Mouse (Mus musculus) CH12.LX (cell line): ENCODE data around the gene Mrgpre. TPM values are rescaled to one million over a fixed set of nuclear protein-coding genes. Genes with fewer than 3 reads are reported as not detected.

Experiments used
- DNase-seq: peaks from one replicate; pipeline ENCODE4 v3.0.0-alpha.2; 2013; ENCODE audit errors: extremely low read depth
- H3K27ac ChIP-seq: 2 replicates; pipeline ENCODE4 v1.5.1; 2012; ENCODE audit warnings: low read depth, mild to moderate bottlenecking, control low read depth, moderate library complexity; ENCODE audit not compliant: insufficient read depth
- H3K27me3 ChIP-seq: replicated peaks from 2 replicates; pipeline ENCODE3; 2012; ENCODE audit warnings: inconsistent platforms
- H3K36me3 ChIP-seq, 2 experiments: replicated peaks in 1 of 2; 2 replicates each; pipeline versions ENCODE3 to v1.6.1; 2012; ENCODE audit warnings: inconsistent platforms in 1 of 2, low read length in 1 of 2, mild to moderate bottlenecking in 1 of 2, mixed read lengths in 1 of 2, moderate library complexity in 1 of 2; ENCODE audit not compliant: control insufficient read depth in 1 of 2, insufficient read depth in 1 of 2
- H3K4me1 ChIP-seq, 2 experiments: 2 replicates each; pipeline ENCODE4 v1.6.1; 2012; ENCODE audit warnings: inconsistent platforms in 1 of 2, moderate library complexity in 1 of 2; ENCODE audit not compliant: insufficient read depth in 2 of 2, control insufficient read depth in 1 of 2
- H3K4me2 ChIP-seq: 2 replicates; pipeline ENCODE4 v1.6.1; 2012; ENCODE audit warnings: low read depth, mild to moderate bottlenecking, control low read depth; ENCODE audit not compliant: poor library complexity, insufficient read depth, severe bottlenecking
- H3K4me3 ChIP-seq, 3 experiments: fragments of 150-350 bp in 1 of 3; sonication (generic) in 1 of 3; replicated peaks in 1 of 3; 2 replicates each; pipeline versions ENCODE3 to v1.5.1; 2011 to 2012; ENCODE audit warnings: low read depth in 2 of 3, low read length in 2 of 3, mild to moderate bottlenecking in 2 of 3, moderate library complexity in 2 of 3, control low read depth in 1 of 3, improper control_type of control experiment in 1 of 3, inconsistent platforms in 1 of 3, mixed read lengths in 1 of 3; ENCODE audit not compliant: poor library complexity in 1 of 3
- H3K79me2 ChIP-seq: replicated peaks from 2 replicates; pipeline ENCODE4 v1.6.1; 2012; ENCODE audit warnings: mild to moderate bottlenecking, moderate library complexity; ENCODE audit not compliant: control insufficient read depth, poor library complexity, insufficient read depth, severe bottlenecking; ENCODE audit errors: extremely low read depth
- H3K9ac ChIP-seq: 2 replicates; pipeline ENCODE4 v1.6.1; 2012; ENCODE audit warnings: low read depth, mild to moderate bottlenecking, control low read depth, moderate library complexity; ENCODE audit not compliant: insufficient read depth
- H3K9me3 ChIP-seq: replicated peaks from 2 replicates; pipeline ENCODE3; 2012; ENCODE audit warnings: low read length, inconsistent platforms, mixed read lengths
- BHLHE40 ChIP-seq: IDR thresholded peaks from 2 replicates; pipeline ENCODE4 v1.6.1; 2011; ENCODE audit warnings: mild to moderate bottlenecking, low read depth, low read length, improper control_type of control experiment
- CHD1 ChIP-seq: IDR thresholded peaks from 2 replicates; pipeline ENCODE4 v1.6.1; 2012; ENCODE audit warnings: low read depth, low read length, improper control_type of control experiment, inconsistent platforms
- CTCF ChIP-seq, 2 experiments: IDR thresholded peaks in 1 of 2; conservative IDR thresholded peaks in 1 of 2; 2 replicates each; pipeline ENCODE4 v1.5.1; 2011 to 2012; ENCODE audit warnings: low read depth in 2 of 2, low read length in 2 of 2, improper control_type of control experiment in 1 of 2, inconsistent platforms in 1 of 2, mild to moderate bottlenecking in 1 of 2, moderate library complexity in 1 of 2
- E2F4 ChIP-seq: IDR thresholded peaks from 2 replicates; pipeline ENCODE4 v1.6.1; 2011; ENCODE audit warnings: low read depth, low read length, improper control_type of control experiment; ENCODE audit not compliant: insufficient replicate concordance
- ELF1 ChIP-seq: IDR thresholded peaks from 2 replicates; pipeline ENCODE4 v1.6.1; 2014; ENCODE audit warnings: low read depth, mild to moderate bottlenecking, inconsistent platforms, low read length, improper control_type of control experiment
- GABPA ChIP-seq: IDR thresholded peaks from 2 replicates; pipeline ENCODE4 v1.6.1; 2012; ENCODE audit warnings: low read depth, low read length, improper control_type of control experiment, inconsistent platforms; ENCODE audit not compliant: insufficient replicate concordance
- IRF4 ChIP-seq: IDR thresholded peaks from 2 replicates; pipeline ENCODE4 v1.6.1; 2014; ENCODE audit warnings: low read depth, mild to moderate bottlenecking, inconsistent platforms, low read length, improper control_type of control experiment
- JUN ChIP-seq: IDR thresholded peaks from 2 replicates; pipeline ENCODE4 v1.6.1; 2011; ENCODE audit warnings: low read depth, mild to moderate bottlenecking, low read length, improper control_type of control experiment, moderate library complexity; ENCODE audit not compliant: insufficient read depth
- JUND ChIP-seq: conservative IDR thresholded peaks from 2 replicates; pipeline ENCODE4 v1.6.1; 2011; ENCODE audit warnings: low read depth, low read length, improper control_type of control experiment
- MAFK ChIP-seq: IDR thresholded peaks from 2 replicates; pipeline ENCODE4 v1.6.1; 2011; ENCODE audit warnings: low read length, improper control_type of control experiment; ENCODE audit not compliant: insufficient replicate concordance
- MAZ ChIP-seq: IDR thresholded peaks from 2 replicates; pipeline ENCODE4 v1.6.1; 2012; ENCODE audit warnings: low read depth, mild to moderate bottlenecking, inconsistent platforms, low read length, improper control_type of control experiment, moderate library complexity
- MEF2A ChIP-seq: IDR thresholded peaks from 2 replicates; pipeline ENCODE4 v1.6.1; 2014; ENCODE audit warnings: low read depth, mild to moderate bottlenecking, inconsistent platforms, low read length, improper control_type of control experiment, borderline replicate concordance
- MXI1 ChIP-seq: IDR thresholded peaks from 2 replicates; pipeline ENCODE4 v1.6.1; 2011; ENCODE audit warnings: mild to moderate bottlenecking, low read depth, low read length, improper control_type of control experiment
- MYC ChIP-seq: IDR thresholded peaks from 2 replicates; pipeline ENCODE4 v1.6.1; 2011; ENCODE audit warnings: low read depth, mild to moderate bottlenecking, improper control_type of control experiment, low read length
- NELFE ChIP-seq: IDR thresholded peaks from 2 replicates; pipeline ENCODE4 v1.6.1; 2011; ENCODE audit warnings: low read depth, low read length, improper control_type of control experiment
- POLR2A ChIP-seq: IDR thresholded peaks from 2 replicates; pipeline ENCODE4 v1.6.1; 2011; ENCODE audit warnings: low read depth, mild to moderate bottlenecking, improper control_type of control experiment, low read length
- POLR2AphosphoS2 ChIP-seq: IDR thresholded peaks from 2 replicates; pipeline ENCODE4 v1.6.1; 2011; ENCODE audit warnings: low read depth, low read length, improper control_type of control experiment
- RCOR1 ChIP-seq: conservative IDR thresholded peaks from 2 replicates; pipeline ENCODE4 v1.6.1; 2012; ENCODE audit warnings: low read depth, mild to moderate bottlenecking, inconsistent platforms, low read length, improper control_type of control experiment
- SIN3A ChIP-seq: IDR thresholded peaks from 2 replicates; pipeline ENCODE4 v1.6.1; 2012; ENCODE audit warnings: low read length, improper control_type of control experiment, inconsistent platforms
- TCF12 ChIP-seq: IDR thresholded peaks from 2 replicates; pipeline ENCODE4 v1.6.1; 2014; ENCODE audit warnings: low read depth, mild to moderate bottlenecking, inconsistent platforms, low read length, improper control_type of control experiment
- UBTF ChIP-seq: IDR thresholded peaks from 2 replicates; pipeline ENCODE4 v1.6.1; 2012; ENCODE audit warnings: low read depth, mild to moderate bottlenecking, inconsistent platforms, low read length, improper control_type of control experiment, moderate library complexity
- USF1 ChIP-seq: IDR thresholded peaks from 2 replicates; pipeline ENCODE4 v1.6.1; 2014; ENCODE audit warnings: low read depth, mild to moderate bottlenecking, inconsistent platforms, low read length, improper control_type of control experiment
- USF2 ChIP-seq: conservative IDR thresholded peaks from 2 replicates; pipeline ENCODE4 v1.6.1; 2011; ENCODE audit warnings: low read depth, low read length, improper control_type of control experiment
- dilution Hi-C: fragments of 300-500 bp; cut with MboI; formaldehyde crosslinking; loops from 2 replicates; pipeline ENCODE4 v1.14.3; 2020; ENCODE audit warnings: low sequenced_read_pairs; ENCODE audit not compliant: extremely low pct_unique_long_range_greater_than_20kb, extremely low pct_ligation_motif_present
- in situ Hi-C: fragments of 300-500 bp; cut with MboI; formaldehyde crosslinking; loops from 3 replicates; pipeline ENCODE4 v1.14.3; 2019; ENCODE audit warnings: low sequenced_read_pairs, low pct_ligation_motif_present, low pct_unique_long_range_greater_than_20kb, mixed read lengths
- polyA plus RNA-seq: library from polyadenylated mRNA; unstranded; fragments of >175 nt; gene quantifications from 2 replicates; pipeline ENCODE4 v1.2.1, GENCODE M21; 2012; ENCODE audit warnings: low read depth; ENCODE audit not compliant: insufficient read length
- total RNA-seq, 2 experiments: library from RNA; depleted of rRNA; stranded (reverse); fragments of 300-350 nt in 1 of 2; fragments of >200 nt in 1 of 2; gene quantifications; 2 replicates each; pipeline ENCODE4 v1.2.3; 2012 to 2014

Gene Mrgpre
- total and polyA plus RNA-seq, 3 experiments, result 0.68 to 3.5 (median 1.3) TPM

DNA sequence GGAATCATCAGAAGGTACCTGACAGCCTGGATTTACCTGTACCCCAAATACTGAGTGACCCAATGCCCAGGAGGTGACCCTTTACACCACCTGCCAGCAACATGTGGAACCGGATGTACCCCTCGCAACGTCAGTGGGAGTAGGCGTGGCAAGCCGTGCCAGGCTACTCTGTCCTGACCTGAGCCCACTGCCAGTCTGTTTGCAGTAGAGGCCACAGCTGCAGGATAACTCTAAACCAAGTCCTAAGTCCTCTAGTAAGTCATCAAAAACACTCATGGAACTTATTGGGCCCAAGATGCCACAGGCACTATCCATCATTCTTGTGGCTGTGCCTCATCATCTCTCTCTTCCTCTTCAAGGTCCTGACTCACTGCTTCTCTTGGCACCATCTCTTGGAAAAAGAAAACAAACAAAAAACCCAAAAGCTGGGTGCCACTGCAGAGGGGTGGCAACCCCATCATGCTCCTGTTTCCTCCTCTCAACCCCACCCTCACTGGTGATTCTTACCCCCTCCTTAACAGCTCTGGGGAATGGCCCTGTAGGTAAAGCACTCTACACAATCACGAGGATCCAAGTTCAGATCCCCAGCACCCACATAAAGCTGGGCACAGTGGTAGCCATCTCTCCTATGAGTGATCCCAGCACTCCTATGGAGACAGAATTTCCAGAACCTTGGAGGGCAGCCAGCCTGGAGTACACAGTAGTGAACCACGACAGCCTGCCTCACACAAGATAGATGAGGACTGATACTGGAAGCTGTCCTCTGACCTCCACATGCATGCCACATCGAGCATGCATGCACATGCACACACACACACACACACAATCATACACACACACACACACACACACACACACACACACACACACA is 17.1 kb upstream of the Mrgpre start:
- H3K4me2 ChIP-seq, result no peak overlapping the region
- dilution Hi-C loops, result no loop called here

GRCm38 (mm10) chr7:143800770-143801169 is 16.5 kb upstream of the Mrgpre start:
- no peaks in the 10 kb centered on the region for H3K9me3 ChIP-seq
- no peak for DNase-seq
- H3K79me2 ChIP-seq, result no peaks in the 10 kb centered on the region
- no peak overlapping the region for H3K27ac ChIP-seq
- H3K27me3 ChIP-seq, result no peaks in the 10 kb centered on the region
- H3K4me2 ChIP-seq, result no peak overlapping the region
- no peak for TF ChIP-seq POLR2A
- no peak for TF ChIP-seq RCOR1
- TF ChIP-seq CTCF (conservative IDR thresholded peaks at IDR 0.05 in 1 of 2, IDR thresholded peaks at IDR 0.05 in 1 of 2; ENCODE audit: low read depth in 2 of 2, low read length in 2 of 2), result no peak
- TF ChIP-seq USF2, result no peak
- TF ChIP-seq JUN, result no peak
- TF ChIP-seq MXI1, result no peak
- no peak for TF ChIP-seq JUND
- no peak for TF ChIP-seq IRF4
- no peak for TF ChIP-seq USF1
- in situ Hi-C loops, result no loop called here
- H3K4me1 ChIP-seq, result no peaks in the 10 kb centered on the region
- H3K4me3 ChIP-seq, result no peak overlapping the region
- dilution Hi-C loops, result no loop called here
- no peak overlapping the region for H3K9ac ChIP-seq
- peaks cover 47 to 92% of the 10 kb centered on the region in 2 experiments for H3K36me3 ChIP-seq

More for the DNA sequence above, 17.1 kb upstream of the Mrgpre start:
- H3K27me3 ChIP-seq, result no peaks in the 10 kb centered on the region
- no peaks in the 10 kb centered on the region for H3K79me2 ChIP-seq
- no peak overlapping the region for H3K27ac ChIP-seq
- no peaks in the 10 kb centered on the region for H3K4me1 ChIP-seq
- no peak overlapping the region for H3K4me3 ChIP-seq
- H3K9ac ChIP-seq, result no peak overlapping the region
- peaks cover 47 to 92% of the 10 kb centered on the region in 2 experiments for H3K36me3 ChIP-seq
- in situ Hi-C loops, result no loop called here
- no peak for DNase-seq
- H3K9me3 ChIP-seq, result no peaks in the 10 kb centered on the region
- TF ChIP-seq ELF1, result no peak
- no peak for TF ChIP-seq BHLHE40
- no peak for TF ChIP-seq MAFK
- no peak for TF ChIP-seq UBTF
- TF ChIP-seq CHD1, result no peak
- TF ChIP-seq CTCF (conservative IDR thresholded peaks at IDR 0.05 in 1 of 2, IDR thresholded peaks at IDR 0.05 in 1 of 2; ENCODE audit: low read depth in 2 of 2, low read length in 2 of 2), result no peak
- TF ChIP-seq E2F4, result no peak
- no peak for TF ChIP-seq MAZ
- no peak for TF ChIP-seq POLR2AphosphoS2
- no peak for TF ChIP-seq TCF12
- TF ChIP-seq IRF4, result no peak
- TF ChIP-seq JUND, result no peak
- no peak for TF ChIP-seq MYC
- TF ChIP-seq NELFE, result no peak
- no peak for TF ChIP-seq GABPA
- TF ChIP-seq SIN3A, result no peak
- TF ChIP-seq MEF2A, result no peak
